Mouse (Mus musculus) bone marrow, adult 2 months (tissue): Measurements from ENCODE around the gene Cnst.

Experiments used
- CTCF ChIP-seq: fragments of 200-500 bp; IDR thresholded peaks from 2 replicates; pipeline ENCODE4 v1.5.1; 2011; ENCODE audit warnings: low read length, control low read depth; ENCODE audit not compliant: control insufficient read depth, insufficient read depth
- POLR2A ChIP-seq: fragments of 200-500 bp; IDR thresholded peaks from 2 replicates; pipeline ENCODE4 v1.6.1; 2011; ENCODE audit warnings: low read depth, mild to moderate bottlenecking, control low read depth, low read length, borderline replicate concordance; ENCODE audit not compliant: control insufficient read depth

GRCm38 (mm10) chr1:179582021-179582433, 35.9 kb downstream of the Cnst start:
- no peak for TF ChIP-seq POLR2A
- no peak for TF ChIP-seq CTCF
